Mouse (Mus musculus) pancreas, adult 10 weeks (tissue): ENCODE results near the gene Isl2. TPM values are rescaled to one million over a fixed set of nuclear protein-coding genes. Genes with fewer than 3 reads are reported as not detected.

Experiments used
- polyA plus RNA-seq: library from polyadenylated mRNA; stranded (reverse); fragments of 350-450 nt; fragmentation: Illumina TruSeq; extraction: RNeasy Lipid Tissue Mini Kit (QIAGEN cat#74804); gene quantifications from one replicate; pipeline ENCODE4 v1.2.3, GENCODE M21; 2015; ENCODE audit warnings: low read depth, low replicate concordance; ENCODE audit not compliant: insufficient read depth

Isl2 gene
- polyA plus RNA-seq: not detected

GRCm38 (mm10) chr9:55538377-55538776 is at the start of gene Isl2:
Isl2 (plus strand) TSS chr9:55538672.

GRCm38 (mm10) chr9:55512027-55512543 is 26.4 kb upstream of the Isl2 start, which contains the start of gene Etfa:
Etfa (minus strand) TSS chr9:55512243.

Other genes starting within 250 kb of the Isl2 start
- 0.57 TPM for gene Nrg4, start 211.8 kb upstream of the Isl2 start, polyA plus RNA-seq
- gene Tmem266, start 211.8 kb upstream of the Isl2 start, polyA plus RNA-seq: 0.33 TPM
- 28.5 TPM for gene Etfa, start 26.4 kb upstream of the Isl2 start, polyA plus RNA-seq